Mouse (Mus musculus) neutrophil, adult 59 days (primary cell): Measurements from ENCODE around the gene Mcat. TPM values are rescaled to one million over a fixed set of nuclear protein-coding genes. Genes with fewer than 3 reads are reported as not detected.

Source experiments
- total RNA-seq, 2 experiments: library from RNA; stranded (reverse); gene quantifications; 1 replicate in 1 of 2; 2 replicates in 1 of 2; pipeline ENCODE4 v1.2.4; 2023

Gene Mcat
- 1 to 10 TPM; 7.0 to 8.0 TPM for total RNA-seq

GRCm38 (mm10) chr15:83563327-83563856 lies at the start of gene Mcat, which contains the start of gene Tspo:
TSS of gene Mcat (minus strand) at chr15:83563787.
TSS of gene Tspo (plus strand) at chr15:83563592.

GRCm38 (mm10) chr15:83594513-83595363 lies 31.2 kb upstream of the Mcat start, which contains the start of gene Ttll12:
TSS of gene Ttll12 (minus strand) at chr15:83595157.

GRCm38 (mm10) chr15:83526424-83527091 lies 37.0 kb downstream of the Mcat start, which contains the start of gene Bik:
TSS of gene Bik (plus strand) at chr15:83526862.

GRCm38 (mm10) chr15:83510805-83511405 lies 52.7 kb downstream of the Mcat start, which contains the start of gene Ttll1:
TSS of gene Ttll1 (minus strand) at chr15:83510893.

Other genes with a start within 250 kb of the Mcat start
- 10 to 100 TPM; 11.7 to 15.7 TPM for gene Arfgap3, start 213.5 kb downstream of the Mcat start, total RNA-seq
- gene Pacsin2, start 99.2 kb downstream of the Mcat start, total RNA-seq, result 100 to 1,000 TPM; 112 to 116 TPM
- 1 to 10 TPM; 5.0 to 5.2 TPM for gene Ttll1, start 52.9 kb downstream of the Mcat start, total RNA-seq
- gene Bik, start 36.9 kb downstream of the Mcat start, total RNA-seq, result not detected
- 100 to 1,000 TPM; 246 to 252 TPM for gene Tspo, start 195 bp downstream of the Mcat start, total RNA-seq
- gene Ttll12, start 31.4 kb upstream of the Mcat start, total RNA-seq, result 1 to 10 TPM; 5.4 to 7.4 TPM
- gene Scube1, start 161.2 kb upstream of the Mcat start, total RNA-seq, result not detected
- not detected for gene Mpped1, start 215.7 kb upstream of the Mcat start, total RNA-seq